Mouse (Mus musculus) adrenal gland (tissue): ENCODE measurements around the gene Sorcs2.
"Not testable (repeated sequence)": the region's sequence is repeated elsewhere in the genome, so short reads cannot be mapped to it uniquely, and the experiment has no call there.

Source experiments
- intact Hi-C: fragments of 180-260 bp; cut with DNase I; formaldehyde crosslinking; loops from one replicate; pipeline ENCODE4 v1.15.1; 2025

Sorcs2 gene

DNA sequence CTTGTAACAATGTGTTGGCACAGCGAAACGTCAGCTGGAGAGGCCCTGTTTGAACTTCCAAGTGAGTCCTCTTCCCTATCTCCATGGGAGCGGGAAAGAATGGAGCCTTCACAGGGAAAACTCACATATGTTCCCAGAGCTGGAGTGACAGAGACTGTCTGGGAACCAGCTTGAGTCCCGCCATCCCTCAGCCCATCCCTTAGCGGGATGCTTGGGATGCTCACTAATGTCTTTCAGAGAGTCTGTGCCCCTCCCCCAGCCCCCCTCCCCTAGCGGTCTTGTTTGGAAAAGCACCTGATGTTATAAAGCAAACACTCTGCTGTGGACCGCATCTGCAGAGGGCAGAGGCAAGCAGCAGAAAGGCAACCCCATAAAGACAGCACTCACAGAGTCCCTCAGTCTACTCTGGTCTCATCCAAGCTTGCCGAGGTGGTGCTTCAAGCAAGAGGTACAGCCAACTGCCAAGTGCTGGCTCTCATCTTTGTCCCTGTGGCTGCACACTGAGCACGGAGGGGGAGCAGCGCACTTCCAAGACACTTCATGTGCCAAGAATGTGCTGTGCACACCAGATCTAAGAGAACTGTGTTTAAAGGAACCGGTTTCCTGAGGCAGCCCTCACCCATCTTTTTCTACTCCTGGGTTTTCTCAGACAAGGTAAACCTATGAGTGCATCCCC lies 3.0 kb downstream of the Sorcs2 start:
- intact Hi-C loops = loop anchor here (5.0 kb wide), 3 partner anchors 103 to 413 kb away; no protein-coding TSS in a partner anchor

DNA sequence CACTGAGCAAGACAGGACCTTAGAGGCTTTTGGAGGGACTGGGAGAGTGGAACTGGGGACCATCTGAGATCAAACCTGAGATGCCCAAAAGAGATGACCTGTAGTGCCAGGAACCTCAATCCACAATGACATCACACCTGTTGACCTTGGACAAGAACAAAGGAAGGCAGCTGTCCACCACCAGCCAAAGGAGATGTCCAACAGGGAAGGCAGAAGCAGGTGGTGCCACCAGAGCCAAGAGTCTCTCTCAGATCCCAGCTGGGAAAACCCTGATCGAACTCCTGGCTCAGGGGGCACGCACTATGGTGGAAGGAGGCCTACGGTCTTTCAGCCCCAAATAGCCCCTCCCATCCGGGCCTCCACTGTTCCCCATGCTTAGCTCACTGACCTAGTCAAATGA lies 6.2 kb downstream of the Sorcs2 start:
- intact Hi-C loops = no loop called here

DNA sequence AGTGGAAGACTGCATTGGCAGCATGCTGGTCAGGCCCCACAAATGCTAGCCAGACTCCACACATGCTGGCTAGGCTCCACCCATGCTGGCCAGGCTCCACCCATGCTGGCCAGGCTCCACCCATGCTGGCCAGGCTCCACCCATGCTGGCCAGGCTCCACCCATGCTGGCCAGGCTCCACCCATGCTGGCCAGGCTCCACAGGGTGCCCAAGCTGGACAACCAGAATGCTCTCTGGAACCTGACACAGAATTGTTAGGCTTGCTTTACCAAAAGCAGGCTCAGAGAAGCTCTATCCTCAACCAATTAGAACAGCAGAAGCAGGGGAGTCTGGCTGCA lies 7.4 kb downstream of the Sorcs2 start:
- intact Hi-C loops = not testable (repeated sequence)

DNA sequence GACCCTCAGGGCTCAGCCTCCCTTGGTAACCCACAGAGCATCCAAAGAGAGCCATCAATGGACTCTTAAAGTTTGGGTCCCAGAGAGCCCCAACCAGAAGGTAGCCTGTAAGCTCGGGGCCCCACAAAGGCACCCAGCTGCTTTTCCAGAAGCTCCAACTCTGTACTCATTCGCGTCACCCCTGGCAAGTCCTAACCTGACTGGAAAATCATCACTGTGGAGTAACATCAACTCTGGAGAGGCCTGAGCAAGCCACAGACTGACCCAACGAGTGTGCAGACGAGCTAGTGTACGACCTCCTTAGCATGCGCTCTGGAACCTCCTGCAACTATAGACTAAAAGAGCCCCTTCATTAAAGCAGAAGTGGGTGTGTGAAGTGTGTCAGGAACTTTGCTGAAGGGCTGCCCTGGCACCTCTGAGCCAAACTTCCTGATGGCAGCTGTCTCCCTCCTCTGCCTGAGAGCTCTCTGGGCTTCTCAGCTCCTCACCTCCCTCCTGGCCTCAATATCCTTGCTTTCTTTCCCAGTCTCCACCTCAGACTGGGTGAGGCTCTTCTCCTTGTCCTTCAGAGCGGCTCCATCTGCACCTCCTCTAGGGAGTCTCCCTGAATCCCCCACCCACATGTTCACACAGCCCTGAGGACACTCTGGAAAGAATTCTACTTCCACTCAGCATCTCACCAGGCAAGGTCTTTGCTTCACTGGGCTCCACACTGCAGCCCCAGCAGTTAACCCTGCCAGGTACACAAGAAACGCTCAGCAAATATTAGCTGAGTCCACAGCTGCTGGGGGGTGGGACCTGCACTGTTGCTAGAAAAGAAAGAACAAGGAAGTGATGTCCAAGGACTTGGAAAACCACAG lies 8.0 kb downstream of the Sorcs2 start:
- intact Hi-C loops = no loop called here

DNA sequence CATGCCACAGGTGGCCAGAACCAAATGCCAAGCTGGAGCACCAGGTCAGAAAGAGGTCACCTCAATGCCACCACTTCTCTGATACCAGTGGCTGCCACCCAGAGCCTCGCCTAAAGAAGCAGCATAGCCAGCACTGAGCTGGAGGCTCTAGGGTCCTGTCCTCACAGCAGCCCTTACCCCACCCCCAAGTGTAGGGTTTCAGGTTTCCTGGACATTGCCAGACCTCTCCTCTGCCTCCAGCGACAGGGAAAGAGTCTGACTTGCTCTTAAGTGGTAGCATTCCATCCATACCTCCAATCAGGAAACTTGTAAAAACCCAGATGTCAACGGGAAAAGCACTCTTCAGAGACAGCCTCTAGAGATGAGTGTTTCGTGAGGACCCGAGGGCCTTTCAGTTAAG lies 12.9 kb downstream of the Sorcs2 start:
- intact Hi-C loops = no loop called here

DNA sequence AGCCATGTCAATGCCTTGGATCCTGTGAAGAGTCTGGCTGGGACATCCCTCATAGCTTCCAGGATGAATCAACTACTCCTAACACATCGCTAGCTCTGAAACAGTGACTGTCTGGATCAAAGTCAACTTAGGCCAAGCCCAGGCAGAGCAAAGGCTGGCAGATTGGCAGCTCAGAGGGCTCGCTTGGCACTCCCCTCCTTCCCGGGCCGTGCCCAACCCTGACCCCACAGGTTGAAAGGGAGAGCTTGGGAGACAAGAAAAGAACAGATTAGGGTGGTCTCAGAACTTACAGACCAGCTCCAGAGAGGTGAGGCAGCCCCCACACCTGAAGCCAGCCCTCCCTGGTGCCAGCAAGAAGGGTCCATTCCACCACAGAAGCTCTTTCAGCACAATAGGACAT lies 14.5 kb downstream of the Sorcs2 start:
- intact Hi-C loops = no loop called here

DNA sequence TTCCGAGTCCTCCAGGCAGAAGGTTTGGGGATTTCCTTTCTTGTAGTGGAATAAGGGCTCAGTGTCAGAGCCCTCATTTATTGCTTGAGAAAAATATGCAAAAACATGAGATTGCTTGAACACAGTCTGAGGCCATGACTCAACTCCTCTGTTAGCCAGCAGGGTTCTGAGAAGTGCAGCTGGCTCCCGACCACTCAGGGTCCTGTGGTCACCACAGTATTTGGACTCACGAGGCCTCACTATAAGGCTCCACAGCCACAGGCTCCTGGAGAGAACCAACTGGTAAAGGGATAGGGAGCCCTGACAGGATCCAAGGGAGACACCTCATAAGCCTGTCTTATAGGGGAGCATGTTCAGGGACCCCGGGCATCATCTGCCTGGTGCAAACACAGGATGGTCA lies 15.2 kb downstream of the Sorcs2 start:
- intact Hi-C loops = no loop called here

DNA sequence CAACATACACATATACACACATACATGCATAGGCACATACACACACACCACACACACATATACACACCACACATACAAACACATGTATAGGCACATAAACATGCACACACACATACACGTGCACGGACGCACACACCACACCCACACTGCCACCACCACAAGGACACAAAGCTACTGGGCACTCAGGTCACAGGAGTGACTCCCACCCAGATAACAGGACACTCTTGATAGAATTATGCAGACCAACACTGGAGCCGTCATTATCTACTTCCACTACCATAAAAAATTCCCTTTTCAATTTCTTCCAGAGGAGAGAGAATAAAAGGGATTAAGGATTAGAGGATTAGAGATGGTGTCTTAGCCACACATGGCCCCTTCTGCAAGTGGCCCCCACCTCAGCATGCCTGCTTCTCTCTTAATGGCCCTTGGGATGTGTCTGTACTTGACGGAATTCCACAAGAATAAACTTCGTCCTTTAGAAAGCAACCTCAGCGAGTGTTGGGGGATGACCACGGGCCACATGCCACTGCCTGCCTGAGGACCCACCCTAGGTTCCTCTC lies 15.7 kb downstream of the Sorcs2 start:
- intact Hi-C loops = no loop called here

DNA sequence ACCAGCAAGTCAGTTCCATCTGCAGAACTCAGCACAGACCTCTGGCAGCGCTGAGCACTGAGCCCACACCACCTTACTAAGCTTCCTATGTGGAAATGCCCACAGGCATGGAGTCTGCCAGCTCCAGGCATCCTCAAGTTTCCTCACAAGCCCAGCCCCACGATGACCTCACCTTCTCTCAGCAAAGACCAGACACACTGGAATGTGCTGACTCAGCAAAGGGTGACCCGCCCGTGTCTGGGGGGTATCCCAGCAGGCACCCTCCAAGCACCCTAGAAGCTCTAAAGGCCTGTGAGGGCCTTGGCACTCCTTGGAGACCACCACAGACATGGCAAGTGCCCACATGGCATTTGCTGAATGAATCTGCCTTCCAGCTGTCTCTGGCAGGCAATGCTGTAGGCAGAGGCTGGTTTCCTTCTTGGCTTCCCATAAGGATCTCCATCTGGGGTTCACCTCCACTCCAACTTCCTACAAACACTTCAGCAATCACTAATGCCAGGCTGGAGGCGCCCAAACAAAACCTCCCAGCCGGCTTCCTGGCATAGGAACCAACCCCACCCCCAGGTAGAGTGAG lies 17.9 kb downstream of the Sorcs2 start:
- intact Hi-C loops = no loop called here

DNA sequence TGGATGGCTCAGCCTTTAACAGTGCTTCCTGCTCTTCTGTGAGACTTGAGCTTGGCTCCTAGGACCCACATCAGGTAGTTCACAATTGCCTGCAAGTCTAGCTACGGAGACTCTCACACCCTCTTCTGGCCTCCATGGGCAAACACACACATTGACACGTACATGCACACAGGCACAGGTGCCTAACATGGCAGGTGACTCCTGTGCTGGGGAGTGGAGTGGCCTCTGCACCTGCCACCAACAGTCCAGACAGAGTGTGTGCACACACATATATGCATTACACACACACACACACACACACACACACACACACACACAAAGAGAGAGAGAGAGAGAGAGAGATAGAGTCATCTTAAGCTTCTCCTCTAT lies 19.6 kb downstream of the Sorcs2 start:
- intact Hi-C loops = no loop called here

DNA sequence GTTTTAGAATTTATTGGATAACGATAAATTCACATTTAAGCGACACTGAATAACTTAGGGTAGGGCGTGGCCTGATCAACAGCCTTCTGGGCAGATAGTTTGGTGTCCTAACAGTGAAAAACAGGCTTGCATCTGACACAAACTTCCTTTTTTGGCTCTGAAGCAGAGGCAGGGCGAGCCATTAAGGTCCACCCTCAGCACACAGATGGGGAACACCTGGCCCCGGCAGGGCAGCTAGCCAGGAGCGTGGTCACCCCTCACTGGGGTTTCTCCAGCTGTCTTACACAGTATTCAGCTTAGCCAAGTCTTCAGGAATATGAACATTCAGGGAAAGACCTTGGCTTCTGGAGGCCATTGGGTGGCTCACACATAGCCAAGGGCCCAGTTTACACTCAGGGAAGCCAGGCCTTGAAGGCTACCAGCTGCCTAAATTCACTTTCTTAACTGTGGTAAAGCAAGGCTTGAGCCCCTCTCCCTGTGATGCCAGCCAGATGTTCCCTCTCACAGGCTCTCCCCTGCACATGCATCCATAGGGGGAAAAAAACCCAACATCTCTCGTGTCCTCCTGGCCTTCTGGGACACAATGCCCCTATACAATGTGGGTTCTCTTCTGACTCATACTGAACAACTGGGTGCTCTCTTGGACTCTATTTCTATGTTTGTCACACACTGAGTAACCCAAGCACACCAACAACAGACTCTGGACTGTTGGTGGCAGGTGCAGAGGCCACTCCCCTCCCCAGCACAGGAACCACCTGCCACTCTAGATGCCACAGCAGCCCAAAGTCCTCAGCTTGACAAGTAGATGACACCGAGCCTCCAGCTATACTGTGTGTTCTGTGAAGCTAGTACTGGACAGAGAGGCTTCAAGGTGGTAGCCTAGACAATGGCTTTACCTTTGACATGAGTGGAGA lies 20.2 kb downstream of the Sorcs2 start:
- intact Hi-C loops = no loop called here

DNA sequence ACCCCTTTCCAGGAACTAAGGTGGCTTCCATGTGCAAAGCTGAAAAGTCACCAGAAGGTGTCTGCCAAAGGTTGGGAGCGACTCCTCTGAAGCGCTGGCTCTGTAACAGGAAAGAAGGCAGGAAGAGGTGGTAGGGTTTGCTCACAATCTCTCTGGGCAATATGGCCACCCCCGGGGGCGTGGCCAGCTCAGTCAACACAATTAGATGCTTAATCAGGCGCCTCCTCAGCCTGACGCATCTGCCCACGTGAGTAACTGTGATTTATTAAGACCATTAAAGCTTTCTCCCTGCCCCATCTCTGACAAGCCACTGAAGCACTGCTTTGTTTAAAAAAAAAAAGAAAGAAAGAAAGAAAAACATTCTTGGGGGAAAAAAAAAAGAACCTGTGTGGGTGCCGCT lies 22.1 kb downstream of the Sorcs2 start:
- intact Hi-C loops = no loop called here

DNA sequence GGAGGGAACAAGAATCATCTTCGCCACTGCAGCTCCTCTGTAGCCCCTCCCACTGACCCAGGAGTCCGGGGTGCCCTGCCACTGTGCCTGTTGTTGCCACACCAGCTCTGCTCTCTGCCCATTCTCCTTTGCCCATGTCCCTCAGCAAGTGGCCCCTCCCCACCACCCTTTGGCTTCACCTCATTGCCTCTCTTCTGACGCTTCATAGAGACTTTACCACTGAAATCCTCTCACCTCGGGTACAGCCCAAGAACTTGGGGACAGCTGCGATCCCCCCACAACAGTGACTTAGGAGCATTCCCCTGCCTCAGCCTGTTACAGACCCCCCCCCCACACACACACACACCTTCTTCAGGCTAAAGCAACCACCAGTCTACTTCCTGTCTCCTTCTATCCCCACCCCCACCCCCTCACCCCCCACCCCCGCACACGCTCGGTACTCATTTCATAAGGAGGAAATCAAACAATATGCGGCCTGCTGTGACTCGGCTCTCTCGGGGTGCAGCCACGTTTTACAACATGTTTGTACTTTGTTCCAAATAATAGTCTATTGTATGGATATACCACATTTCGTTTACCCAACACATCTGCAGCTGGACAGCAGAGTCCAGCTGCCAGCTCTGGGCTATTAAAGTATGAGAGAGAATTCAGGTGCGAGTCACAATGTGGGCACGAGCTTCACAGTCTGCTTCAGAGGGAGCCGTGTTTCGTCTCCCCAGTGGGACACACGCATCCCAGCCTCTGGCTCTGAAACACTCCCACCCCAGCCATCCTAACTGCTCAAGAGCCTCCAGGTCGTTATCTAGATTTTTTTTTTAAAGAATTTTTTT lies 23.5 kb downstream of the Sorcs2 start:
- intact Hi-C loops = no loop called here

DNA sequence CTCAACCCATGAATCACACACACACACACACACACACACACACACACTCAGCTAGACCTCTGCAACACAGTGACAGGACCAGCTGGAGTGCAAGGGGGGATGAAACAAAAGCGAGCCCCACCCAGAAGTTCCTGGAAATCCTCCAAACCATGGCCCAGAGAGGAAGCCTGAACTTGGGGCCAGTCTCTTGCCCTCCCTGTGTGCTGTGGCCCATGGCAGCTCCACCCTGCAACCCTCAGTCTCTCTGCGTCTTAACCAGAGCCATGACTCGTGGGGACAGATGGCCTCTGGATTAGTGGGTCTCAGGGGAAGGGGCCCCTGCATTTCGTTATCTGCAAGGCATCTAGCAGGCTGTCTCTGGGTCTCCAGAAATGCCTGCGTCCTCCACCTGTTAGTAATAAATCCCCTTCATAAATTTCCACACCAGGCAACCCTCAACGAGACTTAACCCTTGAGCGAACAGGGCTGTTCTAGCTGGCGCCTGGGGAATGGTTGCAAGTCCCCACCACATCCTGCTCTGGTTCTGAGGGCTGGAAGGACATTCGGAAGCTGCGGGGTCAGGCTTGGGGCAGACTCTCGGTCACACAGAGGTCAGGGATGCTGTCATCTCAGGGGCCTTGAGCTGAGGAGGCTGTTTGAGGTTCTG lies 24.6 kb downstream of the Sorcs2 start:
- intact Hi-C loops = no loop called here

DNA sequence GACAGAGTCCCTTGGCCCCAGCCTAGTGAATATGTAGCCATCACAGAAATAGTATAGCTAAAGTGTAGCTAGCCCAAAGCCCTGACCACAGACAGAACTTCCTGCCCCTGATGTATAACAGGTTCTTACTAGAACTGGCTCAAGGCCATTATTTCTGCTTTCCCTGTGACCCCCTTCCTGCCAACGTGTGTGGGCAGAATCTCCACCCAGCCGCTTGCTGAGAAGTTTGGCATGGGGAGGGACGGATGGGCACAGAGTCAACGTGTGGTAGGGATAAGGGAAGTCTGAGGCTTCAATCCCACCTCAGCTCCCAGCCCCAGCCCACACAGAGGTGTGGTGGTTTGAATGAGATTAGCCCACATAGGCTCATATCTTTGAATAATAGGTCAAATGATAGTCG lies 26.2 kb downstream of the Sorcs2 start:
- intact Hi-C loops = no loop called here

DNA sequence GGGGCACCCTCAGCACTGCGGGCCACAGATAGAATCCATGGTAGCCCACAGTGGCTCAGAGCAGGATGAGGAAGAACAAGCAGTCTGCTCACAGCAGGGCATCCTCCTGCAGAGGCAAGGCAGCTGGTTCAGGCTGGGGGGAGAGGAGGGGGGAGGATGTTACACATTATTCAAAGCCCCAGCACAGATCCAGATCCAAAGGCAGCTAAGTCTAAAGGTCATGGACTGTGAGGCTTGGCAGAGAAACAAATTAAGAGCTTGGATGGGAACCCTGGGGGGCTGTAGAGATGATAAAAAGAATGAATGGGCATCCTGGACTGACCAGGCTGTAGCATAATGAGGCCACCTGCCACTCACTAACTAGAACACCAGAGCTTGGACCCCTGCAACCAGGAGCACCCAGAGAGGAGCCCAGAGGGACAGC lies 28.7 kb downstream of the Sorcs2 start:
- intact Hi-C loops = no loop called here

DNA sequence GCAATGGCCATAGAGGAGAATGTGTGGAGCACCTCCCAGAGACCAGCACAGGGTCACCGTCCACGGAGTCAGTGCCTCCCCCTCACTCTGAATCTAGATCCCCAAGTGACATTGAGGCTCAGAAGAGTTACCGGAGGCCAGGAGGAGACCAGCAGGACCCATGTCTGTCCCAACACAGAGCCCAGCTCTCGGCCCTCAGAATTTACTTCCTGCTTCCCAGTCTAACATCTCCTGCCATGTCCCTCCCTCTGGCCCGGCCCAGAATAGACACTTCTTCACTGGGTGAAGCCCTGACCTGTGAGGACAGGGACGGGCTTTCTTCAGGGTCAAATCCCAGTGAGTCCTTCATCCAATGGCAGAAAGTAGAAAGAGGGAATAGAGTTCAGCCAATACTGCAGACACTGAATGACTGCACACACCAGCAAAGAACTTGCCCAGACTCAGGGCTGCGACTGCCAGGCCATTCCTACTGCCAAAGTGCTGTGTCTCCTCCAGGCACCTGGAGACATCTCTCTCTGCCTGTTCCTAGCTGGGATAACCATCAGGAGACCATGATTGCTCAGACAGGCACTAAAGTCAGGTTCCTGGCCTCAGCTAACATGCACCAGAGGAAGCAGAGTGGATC lies 29.3 kb downstream of the Sorcs2 start:
- intact Hi-C loops = no loop called here

DNA sequence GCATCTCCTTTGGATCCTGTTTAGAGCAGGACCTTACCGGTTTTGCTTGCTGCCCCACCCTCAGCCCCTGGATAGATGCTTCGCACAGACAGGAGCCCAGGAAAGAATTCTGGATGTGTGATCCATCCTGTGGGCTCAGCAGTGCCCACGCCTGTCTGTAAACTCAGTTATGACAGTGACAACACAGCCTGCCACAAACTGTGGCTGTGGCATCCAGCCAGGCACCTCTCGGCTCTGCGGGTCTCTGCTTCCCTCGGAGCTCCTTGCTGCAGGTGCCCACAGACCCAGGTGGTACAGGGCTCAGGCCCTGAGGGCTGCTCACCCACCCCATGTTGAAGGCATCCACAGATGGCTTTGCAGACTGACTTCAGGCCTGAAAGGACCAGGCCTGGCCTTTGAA lies 30.0 kb downstream of the Sorcs2 start:
- intact Hi-C loops = no loop called here

DNA sequence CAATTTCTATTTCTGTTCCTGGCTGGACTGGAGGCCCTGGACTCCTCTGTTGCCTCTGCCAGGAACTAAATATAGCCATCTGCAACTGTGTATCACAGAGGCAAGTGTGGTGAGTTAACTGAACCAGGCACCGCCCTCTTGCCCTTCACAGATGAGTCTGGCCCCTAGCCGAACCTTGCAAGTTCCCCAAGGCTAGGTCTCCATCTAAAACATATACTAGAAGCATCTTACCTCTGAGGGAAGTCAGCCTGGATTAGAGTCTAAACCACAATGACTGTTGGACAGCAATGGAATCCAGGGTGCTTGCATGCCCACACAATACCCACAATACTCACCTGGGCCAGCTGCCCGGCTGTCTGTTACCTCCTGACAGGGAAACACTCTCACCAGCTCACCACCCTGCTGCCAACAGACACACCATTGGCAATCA lies 30.7 kb downstream of the Sorcs2 start:
- intact Hi-C loops = no loop called here
